Mouse (Mus musculus) ovary, adult 10 weeks (tissue): ENCODE measurements around the gene Gm21117. TPM values are rescaled to one million over a fixed set of nuclear protein-coding genes. Genes with fewer than 3 reads are reported as not detected.

Source experiments
- polyA plus RNA-seq: library from polyadenylated mRNA; stranded (reverse); fragments of 350-450 nt; fragmentation: Illumina TruSeq; extraction: RNeasy Lipid Tissue Mini Kit (QIAGEN cat#74804); gene quantifications from one replicate; pipeline ENCODE4 v1.2.3, GENCODE M21; 2014

Gm21117 gene
- not detected for polyA plus RNA-seq

DNA sequence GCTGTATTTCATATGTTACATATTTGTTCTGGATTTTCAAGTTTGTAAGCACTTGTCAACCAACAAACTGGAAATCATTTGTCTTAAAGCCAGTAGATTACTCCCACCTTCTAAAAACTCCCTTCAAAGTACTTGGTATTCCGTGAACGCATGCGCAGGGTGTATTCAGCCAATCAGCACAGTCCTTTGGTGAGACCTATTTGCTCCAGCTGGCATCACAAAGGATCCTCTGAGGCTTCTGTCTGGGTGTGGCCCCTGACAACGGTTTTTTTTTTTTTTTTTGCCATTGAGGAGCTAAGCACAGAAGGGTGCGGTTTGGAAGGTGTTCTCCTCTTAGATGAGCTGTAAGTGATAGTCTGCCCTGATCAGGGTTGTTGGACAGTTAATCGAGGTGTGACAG, at the start of gene Gm21117:
Gene Gm21117 (plus strand): TSS at position 301 of the 400 bp plus-strand sequence.

